Mouse (Mus musculus) ES-Bruce4 (cell line): Measurements from ENCODE around the gene Dnph1.

ENCODE experiments used
- CTCF ChIP-seq: IDR thresholded peaks from one replicate; pipeline ENCODE4 v1.8.1; 2011; ENCODE audit warnings: low read depth, low read length
- EP300 ChIP-seq: IDR thresholded peaks from 2 replicates; pipeline ENCODE4 v1.6.1; 2011; ENCODE audit warnings: low read depth, low read length; ENCODE audit not compliant: insufficient read depth
- POLR2A ChIP-seq: IDR thresholded peaks from one replicate; pipeline ENCODE4 v1.8.1; 2011; ENCODE audit warnings: low read length; ENCODE audit not compliant: insufficient read depth

DNA sequence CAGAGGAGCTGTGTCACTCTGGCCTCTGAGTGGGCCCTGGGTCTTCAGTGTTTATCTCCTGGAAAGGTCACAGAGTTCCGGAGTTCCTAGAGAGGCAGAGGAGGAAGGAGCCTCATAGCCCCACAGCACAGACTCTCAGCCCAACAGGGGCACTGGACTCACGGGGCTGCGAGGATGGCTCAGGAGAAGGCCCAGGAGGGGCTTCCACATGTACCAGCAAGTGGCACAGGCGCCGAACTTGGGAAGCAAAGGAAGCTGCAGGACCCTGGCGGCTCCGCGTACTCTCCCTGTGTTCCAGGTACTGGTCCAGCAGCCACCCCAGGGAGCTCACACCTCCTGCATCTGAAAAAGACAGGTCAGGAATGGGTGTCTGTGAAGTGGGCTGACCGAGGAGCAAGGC, 24.7 kb downstream of the Dnph1 start:
- no peak for TF ChIP-seq CTCF
- TF ChIP-seq EP300: no peak
- TF ChIP-seq POLR2A: no peak
